Mouse (Mus musculus): ENCODE measurements at regions not wholly inside any gene's neighbourhood (a gene's known extent, or its start where the extent isn't known, plus 50 kb on each side); places are given as distances from the start of the nearest gene placed in this dataset.

- DNase-seq = no peak
These were observed 227.9 kb downstream of the Rnd3 start for GRCm38 (mm10) chr2:50921002-50921401.

DNA sequence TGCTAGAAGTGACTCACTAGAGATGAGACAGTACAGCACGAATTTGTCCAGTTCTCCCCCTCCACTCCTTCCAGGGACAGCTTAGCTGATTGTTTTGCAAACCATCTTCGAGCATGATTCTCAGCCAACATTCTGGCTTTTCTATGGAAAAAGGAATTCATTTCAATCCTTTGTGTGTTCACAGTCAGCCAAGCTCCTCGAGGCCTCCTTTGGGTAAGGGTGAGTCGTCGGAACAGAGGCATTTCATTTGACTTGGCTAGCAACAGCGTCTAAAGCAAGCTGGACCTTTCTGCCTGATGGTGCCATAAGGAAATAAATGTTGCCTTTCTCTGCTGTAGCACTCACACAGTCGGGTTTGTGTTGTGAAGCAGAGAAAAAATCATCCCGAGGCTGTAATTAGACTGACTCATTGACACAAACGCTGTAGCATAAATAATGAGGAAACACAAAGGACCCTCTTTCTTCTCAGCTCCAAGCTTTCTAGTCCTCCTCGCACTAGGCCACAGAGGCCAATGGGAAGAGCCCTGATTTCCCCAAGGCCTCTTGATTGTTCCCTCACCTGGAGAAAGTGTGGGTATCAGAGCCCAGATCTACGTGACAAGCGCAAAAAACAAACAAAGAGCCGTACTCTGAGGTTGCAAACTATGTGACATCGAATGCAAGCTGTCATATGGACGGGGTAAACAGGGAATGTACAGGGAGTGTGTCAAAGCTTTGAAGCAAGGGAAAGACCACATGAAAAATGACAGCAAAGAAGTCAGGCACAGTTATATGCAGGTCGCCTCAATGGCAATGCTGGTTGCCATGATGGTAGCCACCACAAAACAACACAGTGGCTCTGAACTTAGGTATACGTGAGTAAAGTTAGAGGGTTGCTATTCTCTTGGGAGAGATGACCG lies 232.3 kb downstream of the Rnd3 start:
- DNase-seq = no peak

GRCm38 (mm10) chr2:50915149-50915548 lies 233.8 kb downstream of the Rnd3 start:
- DNase-seq = no peak

- DNase-seq = no peak
These were observed 234.7 kb downstream of the Rnd3 start for GRCm38 (mm10) chr2:50914176-50914575.

- DNase-seq = no peak
These were observed 240.1 kb downstream of the Rnd3 start for GRCm38 (mm10) chr2:50908762-50909161.

DNA sequence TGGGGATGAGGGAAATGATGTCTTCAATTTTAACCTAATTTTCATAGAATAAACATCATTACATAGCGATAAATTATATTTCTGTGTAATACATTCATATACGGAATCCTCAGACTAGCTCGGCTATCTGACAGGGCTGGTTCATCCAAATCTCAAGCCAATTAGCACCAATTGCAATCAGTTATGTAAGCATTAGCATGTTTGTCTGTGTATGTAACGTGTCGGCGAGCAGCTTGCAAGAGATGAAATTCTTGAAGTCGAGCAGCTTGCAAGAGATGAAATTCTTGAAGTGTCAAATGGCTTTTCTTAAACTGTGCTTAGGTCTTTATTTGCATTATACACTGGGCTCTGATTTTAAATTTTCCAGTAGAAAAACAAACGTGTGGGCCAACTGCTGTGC lies 246.2 kb downstream of the Rnd3 start:
- no peak for DNase-seq

DNA sequence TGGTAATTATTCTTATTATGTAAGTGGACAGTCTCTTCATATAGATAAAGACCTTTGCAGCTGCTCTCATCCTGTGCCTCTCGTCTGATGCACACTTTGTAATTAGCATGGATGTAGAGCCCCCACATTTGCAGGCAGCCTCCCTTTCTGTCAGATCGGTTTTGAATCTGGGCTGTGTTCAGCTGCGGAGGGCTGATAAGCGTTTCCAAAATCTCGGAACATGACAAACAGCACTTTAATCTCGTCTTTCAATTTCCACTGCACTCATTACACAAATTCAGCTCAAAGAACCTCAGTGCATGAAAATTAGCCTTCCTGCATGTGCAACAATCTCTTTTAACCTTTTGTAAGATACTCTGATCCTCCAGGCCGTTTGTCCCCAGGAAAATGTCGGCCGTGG lies 246.7 kb downstream of the Rnd3 start:
- DNase-seq = no peak

DNA sequence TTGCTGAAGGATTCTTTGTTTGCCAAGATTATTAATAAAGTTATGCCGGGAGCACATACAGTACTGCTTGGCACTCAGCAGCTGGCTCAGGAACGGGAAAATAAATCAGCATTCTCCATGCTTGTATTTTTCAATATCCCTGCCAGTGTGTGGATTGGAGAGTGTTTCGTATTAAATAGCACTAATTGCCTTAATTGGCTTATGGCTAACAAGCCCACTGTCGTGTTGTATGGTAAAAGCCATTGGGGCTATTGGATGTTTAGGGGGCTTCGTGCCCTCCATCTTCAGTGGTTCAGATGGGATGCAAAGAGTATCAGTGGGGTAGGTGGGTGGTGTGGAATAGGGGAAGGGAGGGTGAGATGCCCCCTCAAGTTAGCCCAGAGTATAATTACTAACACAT lies 259.9 kb downstream of the Rnd3 start:
- no peak for DNase-seq

- no peak for DNase-seq
These were observed 261.0 kb downstream of the Rnd3 start for GRCm38 (mm10) chr2:50887954-50888353.

DNA sequence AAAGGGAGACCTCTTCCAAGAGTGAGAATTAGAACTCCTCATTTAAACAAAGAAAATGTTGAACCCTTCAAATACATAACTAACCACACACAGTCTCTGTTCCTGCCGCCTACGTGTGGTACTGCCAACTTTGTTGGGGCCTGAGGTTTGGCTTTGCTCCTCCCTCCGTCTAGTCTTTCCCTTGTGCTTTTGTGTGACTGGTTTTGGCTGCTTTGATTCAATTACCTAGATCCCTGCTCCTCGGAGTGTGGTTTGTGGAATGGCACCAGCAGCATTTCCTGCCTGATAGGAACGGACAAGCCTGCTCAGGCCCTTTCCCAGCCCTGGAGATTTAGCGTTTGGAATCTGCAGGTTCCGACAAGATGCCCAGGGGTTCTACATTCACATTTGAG lies 263.0 kb downstream of the Rnd3 start:
- no peak for DNase-seq

- no peak for DNase-seq
These were observed 263.5 kb downstream of the Rnd3 start for GRCm38 (mm10) chr2:50885280-50885923.

DNA sequence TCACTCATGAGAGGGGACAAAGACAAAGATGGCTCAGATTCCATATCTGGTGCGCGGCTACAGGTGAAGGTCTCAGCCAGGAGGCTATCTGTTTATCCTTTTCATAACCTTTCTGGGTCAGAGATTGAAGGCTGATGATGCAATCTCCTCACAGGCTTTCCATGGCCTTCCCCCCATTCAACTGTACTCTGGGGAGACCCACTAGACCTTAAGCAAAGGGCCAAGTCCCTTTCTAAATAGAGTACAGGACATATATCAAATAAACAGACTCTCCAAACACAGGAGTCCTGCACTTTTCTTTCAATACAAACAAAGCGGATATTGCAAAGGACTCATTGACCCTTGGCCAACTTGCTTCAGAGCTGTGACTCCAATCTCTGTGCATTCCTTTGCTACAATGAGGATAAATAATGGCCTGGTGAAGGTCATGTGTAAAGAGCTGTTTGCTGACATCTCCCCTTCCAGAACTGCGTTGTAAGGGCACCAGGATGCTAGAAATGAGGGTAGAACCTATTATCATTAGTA lies 267.3 kb downstream of the Rnd3 start:
- DNase-seq = no peak

DNA sequence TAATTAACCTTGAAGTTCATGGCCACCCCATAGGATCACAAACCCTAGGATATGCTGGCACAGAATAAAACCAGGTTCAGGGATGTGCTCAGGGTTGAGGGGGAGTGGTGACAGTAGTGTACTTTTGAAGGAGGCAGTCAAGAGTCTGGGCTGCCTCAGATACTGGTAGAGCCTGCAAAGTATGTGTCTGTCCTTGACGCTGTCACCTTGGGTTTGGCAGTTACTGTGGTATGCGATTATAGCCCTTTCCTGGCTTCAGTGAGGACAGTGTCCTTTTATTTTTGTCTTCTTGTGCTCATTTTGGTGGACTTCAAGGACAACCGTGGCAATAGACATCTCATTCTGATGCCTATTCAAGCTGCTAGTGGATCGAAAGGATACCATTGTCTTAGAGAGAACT lies 268.1 kb downstream of the Rnd3 start:
- no peak for DNase-seq

- peak; percentile 32 to 39 for DNase-seq
These were observed 271.2 kb downstream of the Rnd3 start for GRCm38 (mm10) chr2:50877716-50878115.

DNA sequence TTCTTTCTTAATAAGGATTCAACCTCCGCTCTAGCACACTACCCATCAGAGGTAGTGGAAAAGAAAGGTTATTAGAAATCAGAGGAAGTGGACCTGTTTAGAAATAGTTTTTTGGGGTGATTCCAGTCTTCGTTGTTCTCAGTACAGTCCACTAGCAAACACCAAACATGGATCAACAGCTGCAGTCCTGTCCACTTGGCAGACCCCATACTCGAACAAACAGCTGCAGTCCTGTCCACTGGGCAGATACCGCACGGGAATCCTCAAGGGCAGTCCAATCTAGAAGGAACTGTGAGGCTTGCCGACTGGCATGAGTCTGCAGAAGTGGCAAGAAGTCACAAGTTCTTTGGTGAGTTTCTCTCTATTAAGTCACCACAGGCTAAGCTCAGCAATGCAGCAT lies 273.8 kb downstream of the Rnd3 start:
- DNase-seq = no peak

DNA sequence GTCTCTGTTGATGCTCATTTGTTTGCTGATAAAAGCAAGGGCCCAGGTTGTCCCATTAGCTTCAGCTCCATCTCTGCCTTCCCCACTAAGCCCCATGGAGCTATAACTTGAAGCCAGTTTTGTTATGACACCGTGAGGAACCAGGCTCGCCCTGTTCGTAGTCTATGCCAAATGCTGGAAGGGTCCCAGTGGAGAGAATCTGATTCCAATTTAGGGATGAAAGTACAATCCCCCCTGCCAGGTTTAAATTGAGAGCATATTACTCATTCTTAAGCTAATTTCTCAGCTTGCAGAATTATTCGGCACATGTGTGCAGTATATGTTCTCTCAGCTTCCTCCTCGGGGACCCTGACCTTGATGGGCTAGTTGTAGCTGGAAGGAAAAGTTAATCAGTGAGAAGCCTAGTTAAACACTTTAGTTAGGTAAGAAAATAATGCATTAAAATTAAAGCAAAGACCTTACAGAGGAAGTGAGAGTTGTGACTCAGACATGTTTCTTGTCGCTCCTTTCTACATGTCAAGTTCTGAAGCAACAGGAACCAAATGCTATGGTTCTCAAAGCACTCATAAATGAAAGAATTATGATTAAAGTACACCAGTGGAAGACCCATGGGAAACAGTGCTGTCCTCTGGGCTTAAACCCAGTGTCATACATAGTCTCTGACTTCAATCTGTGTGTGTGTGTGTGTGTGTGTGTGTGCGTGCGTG lies 295.2 kb downstream of the Rnd3 start:
- no peak for DNase-seq

DNA sequence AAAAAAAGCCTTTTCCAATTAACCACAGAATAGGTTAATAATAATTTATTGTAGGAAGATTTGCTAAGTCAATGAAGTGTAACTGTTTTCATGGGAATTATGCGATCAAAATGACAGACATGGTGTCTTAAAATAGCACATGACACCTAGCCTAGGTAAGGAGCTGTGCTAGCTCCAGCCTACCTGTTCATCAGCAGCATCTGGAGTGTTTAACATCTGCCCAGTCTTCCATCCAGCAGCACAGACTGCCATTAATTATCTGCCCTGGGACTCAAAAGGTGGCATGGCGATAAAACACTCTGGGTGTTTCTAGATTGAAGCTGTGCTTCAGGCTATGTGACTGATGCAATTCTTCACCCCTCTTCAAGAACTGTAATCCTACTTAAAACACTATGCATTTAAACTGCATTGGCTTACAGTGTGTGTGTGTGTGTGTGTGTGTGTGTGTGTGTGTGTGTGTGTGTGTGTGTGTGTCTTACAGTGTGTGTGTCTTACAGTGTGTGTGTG lies 296.4 kb downstream of the Rnd3 start:
- no peak for DNase-seq

DNA sequence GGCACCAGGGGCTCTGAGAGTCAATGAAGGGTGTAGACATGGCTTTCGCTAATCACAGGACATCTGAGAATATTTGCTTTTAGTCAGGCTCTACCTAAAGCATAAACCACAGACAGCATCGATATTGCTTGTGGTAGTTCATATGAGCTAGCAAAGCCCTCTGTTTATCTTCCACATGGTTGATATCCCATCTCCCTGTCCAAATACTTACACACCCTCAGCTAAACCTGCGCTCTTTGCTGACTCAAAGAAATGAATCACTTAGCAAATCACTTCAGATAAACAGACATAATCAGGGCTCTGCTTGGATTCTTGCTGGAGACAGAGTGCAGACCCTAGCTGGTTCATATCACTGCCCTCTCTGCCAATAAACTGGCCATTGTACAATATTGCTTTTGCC lies 298.8 kb downstream of the Rnd3 start:
- no peak for DNase-seq

DNA sequence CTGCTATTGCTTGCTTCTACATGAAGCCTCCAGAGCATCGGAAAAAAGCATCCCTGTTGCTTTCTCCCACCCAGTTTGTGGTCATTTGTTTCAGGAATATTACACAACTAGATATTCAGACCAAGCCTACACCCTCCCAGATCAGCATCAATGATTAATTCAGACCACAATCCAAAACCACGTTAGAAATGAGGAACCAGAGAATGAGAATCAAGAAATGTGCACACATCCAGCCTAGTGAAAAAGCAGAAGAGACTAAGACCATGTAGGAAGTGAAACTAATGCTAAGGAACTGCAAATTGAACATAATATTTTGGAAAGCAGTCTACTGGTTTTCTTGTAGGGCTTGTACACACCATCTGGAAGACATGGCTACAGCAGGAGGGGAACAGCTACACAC lies 307.0 kb downstream of the Rnd3 start:
- DNase-seq = no peak

DNA sequence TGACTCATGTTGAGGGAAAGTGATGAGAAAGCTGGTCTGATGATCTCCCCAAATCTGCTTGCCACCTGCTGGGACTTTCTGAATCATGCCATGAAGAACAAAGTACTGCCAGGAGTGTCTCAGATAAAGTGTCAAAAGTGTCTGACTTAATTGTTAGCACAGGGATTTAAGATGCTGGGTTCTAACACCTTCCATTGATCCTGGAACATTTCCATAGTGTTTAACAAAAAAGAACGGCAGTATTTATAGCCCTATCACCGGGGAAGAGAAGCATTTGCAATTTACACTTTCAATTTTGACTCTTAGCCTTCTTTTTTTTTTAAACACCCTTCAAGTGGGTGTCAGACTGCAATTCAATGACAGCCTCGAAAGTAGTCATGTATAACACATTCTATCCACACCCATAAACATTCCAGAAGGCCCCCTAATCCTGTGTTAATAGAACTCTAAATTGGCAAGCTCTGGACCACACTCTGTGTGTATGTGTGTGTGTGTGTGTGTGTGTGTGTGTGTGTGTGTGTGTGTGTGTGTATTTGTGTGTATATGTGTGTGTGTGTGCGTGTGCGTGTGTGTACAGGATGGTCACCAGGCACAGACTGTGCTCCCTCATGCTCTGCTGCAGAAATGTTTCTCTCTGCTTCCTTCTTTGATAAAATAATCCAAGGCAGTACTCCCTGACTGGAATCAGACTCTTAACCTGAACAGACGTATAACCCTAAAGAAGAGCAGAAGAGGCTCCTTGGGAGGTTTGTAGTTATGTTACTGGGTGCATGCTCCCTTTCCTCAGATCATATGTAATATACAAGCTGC lies 313.2 kb downstream of the Rnd3 start:
- DNase-seq = no peak

DNA sequence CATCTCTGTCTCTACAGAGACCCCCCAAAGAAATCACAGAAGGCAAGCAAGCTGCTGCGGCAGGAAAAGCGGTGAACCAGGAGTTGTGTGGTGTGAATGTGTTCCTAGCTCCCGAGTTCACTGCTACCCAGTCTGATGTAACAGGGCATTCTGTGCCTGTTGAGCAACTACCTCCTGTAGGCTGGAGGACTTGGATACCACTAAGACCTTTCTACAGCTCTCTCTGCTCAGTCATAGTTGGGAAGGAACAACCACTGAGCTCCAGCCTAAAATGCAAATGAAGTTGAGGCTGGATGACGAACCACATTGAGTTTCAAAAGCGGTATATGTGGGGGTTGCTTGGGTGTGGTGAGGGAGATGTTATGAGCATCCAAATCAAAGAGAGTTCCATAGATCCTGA lies 315.1 kb downstream of the Rnd3 start:
- DNase-seq = no peak

GRCm38 (mm10) chr2:50832471-50832870 lies 316.4 kb downstream of the Rnd3 start:
- no peak for DNase-seq

All from kidney, postnatal 36 days (tissue).